Mouse (Mus musculus) ovary, postnatal 36 days (tissue): ENCODE data around the gene Gm45713.
"Not testable (repeated sequence)": the region's sequence is repeated elsewhere in the genome, so short reads cannot be mapped to it uniquely, and the experiment has no call there.

ENCODE experiments used
- DNase-seq: peaks from one replicate; pipeline ENCODE4 v3.0.0; 2022; ENCODE audit warnings: low spot score, mixed read lengths

Gene Gm45713

GRCm38 (mm10) chr7:45135993-45136567 is at the start of gene Gm45713, which contains the start of gene Flt3l:
Gene Gm45713 (minus strand): TSS chr7:45136231.
Gene Flt3l (minus strand): TSS chr7:45136432.
- peak; percentile 87 for DNase-seq

GRCm38 (mm10) chr7:45183672-45184071 is 47.6 kb upstream of the Gm45713 start:
- DNase-seq = no peak

- DNase-seq = no peak
Measured at GRCm38 (mm10) chr7:45182606-45183005, 46.6 kb upstream of the Gm45713 start.

- DNase-seq = peak; percentile 83
Measured at GRCm38 (mm10) chr7:45182199-45182601, 46.2 kb upstream of the Gm45713 start.

GRCm38 (mm10) chr7:45181540-45181939 is 45.5 kb upstream of the Gm45713 start:
- DNase-seq = no peak

- DNase-seq = no peak
Measured at GRCm38 (mm10) chr7:45180896-45181477, 45.0 kb upstream of the Gm45713 start, which contains the start of gene Pth2. Gene Pth2 (plus strand): TSS chr7:45180995.

- no peak for DNase-seq
Measured at GRCm38 (mm10) chr7:45179469-45179868, 43.4 kb upstream of the Gm45713 start, which contains the start of gene Gfy. Gene Gfy (minus strand): TSS chr7:45179569.

GRCm38 (mm10) chr7:45178550-45178949 is 42.5 kb upstream of the Gm45713 start:
- no peak for DNase-seq

GRCm38 (mm10) chr7:45176356-45176755 is 40.3 kb upstream of the Gm45713 start:
- no peak for DNase-seq

GRCm38 (mm10) chr7:45175929-45176328 is 39.9 kb upstream of the Gm45713 start:
- DNase-seq = no peak

- no peak for DNase-seq
Measured at GRCm38 (mm10) chr7:45175398-45175797, 39.4 kb upstream of the Gm45713 start.

GRCm38 (mm10) chr7:45174567-45175280 is 38.7 kb upstream of the Gm45713 start:
- DNase-seq = no peak

- not testable (repeated sequence) for DNase-seq
Measured at GRCm38 (mm10) chr7:45173772-45174171, 37.7 kb upstream of the Gm45713 start.

GRCm38 (mm10) chr7:45172974-45173373 is 36.9 kb upstream of the Gm45713 start:
- no peak for DNase-seq

GRCm38 (mm10) chr7:45169495-45169894 is 33.5 kb upstream of the Gm45713 start:
- DNase-seq = no peak

- no peak for DNase-seq
Measured at GRCm38 (mm10) chr7:45168656-45169055, 32.6 kb upstream of the Gm45713 start.

- no peak for DNase-seq
Measured at GRCm38 (mm10) chr7:45167761-45168445, 31.9 kb upstream of the Gm45713 start.

- DNase-seq = no peak
Measured at GRCm38 (mm10) chr7:45166950-45167401, 30.9 kb upstream of the Gm45713 start.

GRCm38 (mm10) chr7:45165701-45166100 is 29.7 kb upstream of the Gm45713 start:
- DNase-seq = no peak

- no peak for DNase-seq
Measured at GRCm38 (mm10) chr7:45164833-45165232, 28.8 kb upstream of the Gm45713 start.

GRCm38 (mm10) chr7:45163735-45164490 is 27.9 kb upstream of the Gm45713 start, which contains the start of gene Slc17a7:
Gene Slc17a7 (plus strand): TSS chr7:45163949.
- DNase-seq = no peak
